Mouse (Mus musculus) adrenal gland, adult 2 months (tissue): ENCODE results near the gene Gpr146. TPM values are rescaled to one million over a fixed set of nuclear protein-coding genes. Genes with fewer than 3 reads are reported as not detected.
"Not testable (repeated sequence)": the region's sequence is repeated elsewhere in the genome, so short reads cannot be mapped to it uniquely, and the experiment has no call there.

Experiments used
- DNase-seq: peaks from one replicate; pipeline ENCODE4 v3.0.0; 2021
- long read RNA-seq: library from polyadenylated mRNA; stranded (forward); transcript quantifications from one replicate; pipeline ENCODE4 v2.0.0, GENCODE M21; 2021
- polyA plus RNA-seq: library from polyadenylated mRNA; depleted of rRNA; stranded (reverse); fragments of >200 nt; gene quantifications from 2 replicates; pipeline ENCODE4 v1.2.3, GENCODE M21; 2012; rRNA removed
- total RNA-seq, 2 experiments: library from RNA; stranded (reverse); gene quantifications; 2 replicates each; pipeline ENCODE4 v1.2.3; 2021

Gene Gpr146
- total RNA-seq (10 to 100 TPM in 1 of 2 experiments, 1 to 10 TPM in 1; 9.2 to 21.2 TPM), polyA plus RNA-seq (31.4 and 33.8 TPM in 2 replicates)
- long read RNA-seq, full-length matches to known transcripts = 11 of 15 reads
- long read RNA-seq, partial matches to known transcripts = 0 of 15 reads
- long read RNA-seq, other reads (novel, unspliced or antisense) = 4 of 15 reads

DNA sequence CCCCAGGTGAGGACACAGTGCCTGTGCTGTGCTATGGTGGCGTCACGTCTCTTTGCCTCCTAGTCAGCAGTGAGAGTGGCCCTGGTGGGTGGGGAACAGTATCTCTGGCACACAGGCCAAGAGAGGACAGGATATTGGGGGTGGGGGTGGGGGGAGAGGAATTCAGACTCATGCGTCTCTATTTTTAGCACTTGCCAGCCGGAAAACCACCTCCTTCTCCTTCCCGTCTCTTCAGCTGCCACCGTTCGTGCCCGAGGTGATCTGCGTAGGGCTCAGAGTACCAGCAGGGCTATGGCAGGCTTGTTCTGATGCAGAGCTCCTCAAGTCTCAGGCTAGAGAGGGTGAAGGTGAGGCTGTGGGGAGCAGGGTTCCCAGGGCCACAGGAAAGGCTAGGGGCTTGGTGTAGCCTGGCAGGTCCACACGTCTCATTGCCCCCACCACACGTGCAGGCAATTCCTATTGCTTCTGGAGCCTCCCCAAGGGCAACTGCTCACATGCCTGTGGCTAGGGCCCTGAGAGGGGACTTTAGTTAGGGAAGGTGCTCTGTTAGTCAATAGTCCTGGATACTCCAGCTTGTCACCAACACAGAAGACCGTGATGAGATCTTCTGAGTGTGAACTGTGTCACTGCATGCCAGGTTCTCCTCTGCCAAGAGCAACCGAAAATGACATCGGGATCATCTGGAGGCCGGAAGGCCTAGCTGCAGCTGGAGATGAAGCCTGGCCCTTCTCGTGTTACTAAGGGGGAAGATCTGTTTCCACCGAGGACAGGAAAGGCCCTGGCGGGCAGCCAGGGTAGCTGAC, at the start of gene Gpr146:
Gene Gpr146 (plus strand): TSS at position 230 of the 803 bp plus-strand sequence.
- DNase-seq = peak; percentile 85

DNA sequence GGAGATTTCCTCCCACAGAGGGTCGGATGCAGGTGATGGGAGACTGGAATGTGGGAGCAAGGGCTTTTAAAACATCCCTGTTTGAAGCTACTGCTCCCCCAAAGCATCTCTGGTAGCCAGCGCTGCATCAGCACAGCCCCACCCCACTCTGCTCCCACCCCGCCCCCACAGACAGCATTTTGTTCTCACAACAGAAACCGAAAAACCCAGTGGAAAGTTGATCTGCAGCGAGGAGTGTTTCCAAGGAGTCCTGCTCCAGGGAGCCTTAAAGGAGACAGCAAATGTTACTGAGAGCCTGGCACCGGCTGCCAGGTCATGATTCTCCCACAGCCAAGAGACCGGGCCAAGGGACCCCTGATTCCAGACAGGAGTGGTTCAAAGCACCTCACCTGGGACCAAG, 46.7 kb upstream of the Gpr146 start:
- DNase-seq = no peak

DNA sequence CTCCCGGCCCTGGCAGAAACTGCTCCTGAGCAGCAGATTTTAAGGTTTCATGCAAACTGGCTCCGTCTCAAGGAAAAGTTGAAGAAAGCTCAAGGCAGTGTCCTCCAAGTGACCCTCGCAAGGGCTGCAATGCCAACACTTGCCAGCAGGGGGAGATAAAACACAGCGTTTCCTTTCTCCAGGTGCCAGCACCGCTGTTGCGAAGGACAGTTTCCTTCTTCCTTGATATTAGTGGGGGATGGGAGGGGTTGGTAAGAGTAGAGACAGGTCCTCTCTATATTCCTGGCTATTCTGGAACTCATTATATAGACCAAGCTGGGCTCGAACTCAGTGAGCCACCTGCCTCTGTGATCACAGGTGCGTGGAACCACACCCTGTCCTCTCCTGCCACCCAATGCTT, 45.8 kb upstream of the Gpr146 start:
- DNase-seq = peak; percentile 75

DNA sequence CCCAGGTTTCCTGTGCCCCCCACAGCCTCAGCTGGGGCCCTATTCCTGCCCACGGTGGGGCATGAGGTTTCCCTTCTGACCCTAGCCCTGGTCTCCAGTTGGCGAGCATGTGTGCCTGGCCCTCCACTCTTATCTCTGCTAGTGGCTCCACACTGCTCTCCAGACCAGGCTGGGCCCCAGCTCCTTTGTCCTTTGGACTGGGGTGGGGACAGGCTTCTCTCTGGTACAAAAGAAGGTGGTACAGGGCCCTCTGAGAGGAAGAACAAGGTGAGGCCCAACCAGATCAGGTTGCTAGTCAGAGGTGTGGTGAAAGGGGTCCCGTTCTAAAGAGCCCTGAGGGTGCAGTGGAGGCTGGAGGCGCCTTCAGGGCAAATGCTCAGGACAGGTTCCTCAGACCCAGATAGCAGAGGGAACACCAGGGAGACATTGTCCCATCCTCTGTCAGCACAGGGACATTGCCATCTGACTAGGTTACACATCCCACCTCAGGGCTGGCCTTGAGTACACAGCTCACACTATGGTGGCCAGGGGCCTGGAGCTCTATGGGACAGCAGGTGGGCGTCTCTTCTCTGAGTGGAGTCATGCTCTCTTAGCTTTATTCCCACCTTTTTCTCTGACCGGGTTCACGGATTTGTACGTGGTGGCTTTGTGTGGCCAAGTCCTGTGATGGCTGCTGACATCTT, 44.8 kb upstream of the Gpr146 start:
- DNase-seq = no peak

DNA sequence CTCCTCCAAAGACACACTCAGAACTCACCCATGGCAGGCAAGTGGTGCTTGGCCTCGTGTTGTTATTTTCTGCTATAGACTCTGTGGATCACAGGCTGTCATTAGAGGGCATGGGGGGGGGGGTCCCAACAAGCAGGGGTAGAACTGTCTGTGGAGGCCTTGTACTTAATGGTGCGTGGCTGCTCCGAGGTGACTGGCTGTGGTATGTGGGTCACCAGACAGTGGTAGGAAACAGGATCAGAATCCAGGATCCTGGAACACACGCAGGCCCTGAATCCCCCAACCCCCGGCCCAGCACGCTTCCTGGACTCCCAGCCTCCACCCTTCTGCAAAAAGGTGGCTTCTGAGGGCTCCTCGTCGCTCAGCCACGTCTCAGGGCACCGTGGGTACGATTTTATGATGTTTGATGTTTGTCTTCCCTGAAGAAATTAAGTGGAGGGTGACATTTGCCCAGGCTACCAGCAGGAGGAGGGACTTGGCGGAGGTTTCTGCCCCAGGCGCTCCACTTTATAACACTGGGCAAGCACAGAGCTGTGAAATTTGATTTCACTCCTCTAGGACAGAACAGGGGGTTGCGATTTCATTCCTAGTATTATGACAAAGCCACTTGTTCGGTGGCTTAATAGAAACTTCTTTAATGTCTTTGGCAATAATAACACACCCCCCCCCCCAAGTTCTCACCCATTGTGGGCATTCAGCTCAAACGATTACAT, 44.0 kb upstream of the Gpr146 start:
- no peak for DNase-seq

DNA sequence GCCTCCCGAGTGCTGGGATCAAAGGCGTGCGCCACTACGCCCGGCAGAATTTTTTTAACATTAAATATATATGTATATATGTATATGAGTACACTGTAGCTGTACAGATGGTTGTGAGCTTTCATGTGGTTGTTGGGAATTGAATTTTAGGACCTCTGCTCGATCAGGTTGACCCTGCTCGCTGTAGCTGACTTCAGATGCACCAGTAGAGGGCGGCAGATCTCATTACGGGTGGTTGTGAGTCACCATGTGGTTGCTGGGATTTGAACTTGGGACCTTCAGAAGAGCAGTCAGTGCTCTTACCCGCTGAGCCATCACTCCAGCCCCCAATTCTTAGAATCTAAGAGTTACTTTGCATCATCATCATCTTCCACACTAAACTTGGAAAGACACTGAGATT, 43.1 kb upstream of the Gpr146 start:
- DNase-seq = not testable (repeated sequence)

DNA sequence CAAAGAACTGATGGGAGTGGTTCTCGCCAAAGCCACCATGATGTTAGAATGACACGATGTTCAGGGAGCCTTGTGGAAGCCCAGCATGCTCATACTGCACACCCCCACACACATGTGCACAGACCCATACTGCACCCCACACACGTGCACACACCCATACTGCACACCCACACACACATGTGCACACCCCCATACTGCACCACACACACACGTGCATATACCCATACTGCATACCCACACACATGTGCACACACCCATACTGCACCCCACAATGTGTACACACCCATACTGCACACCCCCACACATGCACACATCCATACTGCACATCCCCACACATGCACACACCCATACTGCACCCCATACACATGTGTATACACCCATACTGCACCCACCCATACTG, 41.9 kb upstream of the Gpr146 start:
- no peak for DNase-seq

DNA sequence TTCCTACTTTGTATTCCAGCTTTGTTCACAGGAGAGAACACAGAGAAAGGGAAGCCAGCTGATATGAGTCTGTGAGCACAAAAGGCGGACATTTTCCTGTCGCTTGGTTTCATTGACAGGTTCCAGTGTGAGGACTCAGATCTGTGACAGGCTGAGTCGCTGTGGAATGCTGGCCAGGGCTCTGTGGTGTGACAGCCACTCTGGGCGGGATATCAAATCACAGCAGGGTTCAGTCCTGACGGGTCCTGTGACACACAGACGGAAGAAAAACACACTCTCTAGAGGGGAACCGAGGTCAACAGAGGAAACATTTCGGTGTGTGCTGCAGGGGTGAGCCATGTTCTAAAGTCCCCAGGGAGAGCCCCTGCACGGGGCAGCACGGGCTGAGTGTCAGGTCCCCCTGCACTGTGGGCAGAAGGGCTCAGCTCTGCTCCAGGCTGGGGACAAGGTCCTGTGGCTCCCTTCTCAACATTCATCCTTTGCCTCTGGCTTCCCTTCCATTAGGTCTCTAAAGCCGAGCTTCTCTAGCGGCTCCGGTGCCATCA, 39.6 kb upstream of the Gpr146 start:
- no peak for DNase-seq

DNA sequence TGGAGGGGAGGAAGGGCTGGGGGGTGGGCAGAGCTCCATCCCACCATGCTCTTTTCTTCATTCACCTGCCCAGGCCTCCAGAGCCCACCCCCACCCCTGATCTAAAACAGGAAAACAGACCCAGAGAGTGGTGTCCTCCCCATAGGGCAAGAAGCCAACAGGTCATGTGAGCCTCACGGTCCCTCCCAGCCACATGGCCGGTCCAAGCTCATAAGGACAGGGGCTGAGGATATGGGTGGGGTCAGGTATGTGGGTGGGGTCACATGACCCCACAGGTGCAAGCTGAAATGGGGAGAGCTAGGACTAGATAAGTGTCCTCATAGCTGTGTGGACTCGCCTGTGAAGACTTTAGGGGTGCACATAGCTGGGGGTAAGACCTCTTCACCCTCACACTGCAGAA, 39.1 kb upstream of the Gpr146 start:
- DNase-seq = no peak

DNA sequence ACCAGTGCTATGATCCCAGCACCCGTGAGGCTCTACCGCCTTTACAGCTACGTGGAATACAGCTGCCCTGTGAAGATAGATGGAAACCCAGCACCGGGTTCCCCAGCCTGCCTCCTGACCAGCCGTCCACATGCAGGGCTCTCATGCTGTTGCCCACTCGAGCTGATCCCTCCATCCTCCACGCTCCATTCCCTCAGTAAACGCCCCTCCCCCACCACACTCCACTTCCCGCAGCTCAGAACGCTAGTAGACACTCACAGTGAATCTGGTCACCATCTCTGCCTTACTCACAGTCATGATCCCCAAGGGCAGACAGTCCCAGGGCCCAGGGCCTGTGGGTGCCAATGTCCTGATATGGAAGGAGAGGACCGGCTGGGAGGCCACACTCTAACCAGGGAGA, 38.6 kb upstream of the Gpr146 start:
- DNase-seq = no peak

DNA sequence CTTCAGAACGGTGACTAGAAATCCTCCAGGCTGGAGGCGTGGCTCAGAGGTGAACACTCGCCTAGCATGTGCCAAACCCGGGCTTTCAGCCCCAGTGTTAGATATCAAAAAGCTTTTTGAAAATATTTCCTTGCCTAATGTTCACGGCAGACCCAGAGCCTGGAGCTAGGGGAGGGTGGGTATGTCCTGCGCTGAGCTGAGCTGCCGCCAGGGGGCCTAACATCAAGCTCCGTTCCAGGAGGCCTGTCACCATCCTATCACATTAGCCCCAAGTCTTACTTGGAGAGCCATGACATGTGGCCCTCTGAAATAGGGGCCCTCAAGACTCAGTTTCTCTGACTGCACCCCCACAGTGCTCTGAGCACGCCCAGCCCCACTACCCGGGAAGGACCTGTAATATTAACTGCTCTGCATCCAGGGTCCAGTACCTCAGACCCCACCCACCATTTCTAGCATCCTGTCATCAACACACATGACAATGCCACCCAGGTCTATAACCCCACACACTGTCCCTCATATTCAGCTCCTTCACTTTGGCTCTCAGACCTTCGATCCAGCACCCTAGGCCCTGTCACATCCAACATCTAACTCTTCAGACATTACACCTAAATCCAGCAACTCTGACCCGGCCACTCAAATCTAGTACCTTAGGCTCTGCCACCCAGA, 33.3 kb upstream of the Gpr146 start:
- DNase-seq = peak; percentile 85

DNA sequence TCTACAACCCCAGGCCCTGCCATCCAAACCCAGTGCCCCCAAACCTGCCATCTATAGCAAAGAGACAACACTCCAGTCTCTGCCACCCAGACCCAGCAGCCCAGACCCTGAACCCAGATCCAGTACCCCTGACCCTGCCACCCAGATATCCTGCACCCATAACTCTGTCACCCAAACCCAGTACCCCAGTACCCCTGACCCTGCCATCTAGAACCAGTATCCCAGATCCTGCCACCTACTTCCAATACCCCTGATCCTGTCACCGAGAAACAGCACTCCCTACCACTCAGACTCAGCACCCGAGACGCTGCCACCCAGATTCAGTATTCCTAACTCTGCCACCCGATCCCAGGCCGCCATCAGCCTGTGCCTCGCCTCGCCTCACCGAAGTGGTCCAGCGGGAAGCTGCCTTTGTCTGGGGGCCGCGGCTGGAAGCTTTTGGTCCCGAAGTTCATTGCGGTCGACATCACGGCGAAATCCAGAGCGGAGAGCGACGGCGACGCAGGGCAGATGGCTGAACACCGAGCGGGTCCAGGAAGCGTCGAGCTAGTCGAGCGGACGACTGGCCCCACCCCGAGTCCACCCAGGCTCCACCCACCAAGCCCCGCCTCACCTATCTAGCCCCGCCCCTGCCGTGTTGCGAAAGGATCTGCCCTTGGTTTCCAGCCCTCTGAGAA, 32.7 kb upstream of the Gpr146 start:
- peak; percentile 99 for DNase-seq

DNA sequence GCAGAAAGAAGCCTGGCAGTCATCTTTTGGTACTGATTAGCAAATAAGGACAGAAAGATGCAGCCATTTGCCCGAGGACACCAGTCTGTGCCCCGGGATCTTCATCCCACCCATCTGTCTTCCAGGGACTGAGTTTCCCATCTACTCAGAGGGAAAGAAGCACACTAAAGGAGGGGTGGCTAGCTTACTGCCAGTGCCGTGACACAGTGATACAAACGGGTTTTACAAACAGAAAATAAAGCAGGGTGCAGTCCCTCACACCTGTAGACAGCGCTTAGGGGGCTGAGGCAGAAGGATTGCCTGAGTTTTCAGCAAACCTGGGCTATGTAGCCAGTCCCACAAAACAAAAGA, 32.2 kb upstream of the Gpr146 start:
- no peak for DNase-seq

DNA sequence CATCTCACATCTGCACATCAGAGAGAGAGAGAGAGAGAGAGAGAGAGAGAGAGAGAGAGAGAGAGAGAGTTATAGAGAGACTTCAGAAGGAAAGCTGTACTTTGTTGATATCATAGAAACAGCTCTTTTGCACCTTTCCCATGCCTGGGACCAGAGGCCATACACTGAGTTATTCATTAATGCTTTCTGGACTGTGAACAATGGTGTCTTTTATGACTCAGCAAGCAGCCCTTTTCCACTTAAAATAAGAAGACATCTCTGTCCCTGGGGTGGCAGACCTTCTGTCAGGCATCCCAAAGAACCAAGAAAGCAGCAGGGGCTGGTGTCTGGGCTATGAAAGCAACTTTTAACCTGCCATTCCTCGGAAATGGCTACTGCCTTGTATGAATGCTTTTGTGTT, 30.3 kb upstream of the Gpr146 start:
- no peak for DNase-seq

DNA sequence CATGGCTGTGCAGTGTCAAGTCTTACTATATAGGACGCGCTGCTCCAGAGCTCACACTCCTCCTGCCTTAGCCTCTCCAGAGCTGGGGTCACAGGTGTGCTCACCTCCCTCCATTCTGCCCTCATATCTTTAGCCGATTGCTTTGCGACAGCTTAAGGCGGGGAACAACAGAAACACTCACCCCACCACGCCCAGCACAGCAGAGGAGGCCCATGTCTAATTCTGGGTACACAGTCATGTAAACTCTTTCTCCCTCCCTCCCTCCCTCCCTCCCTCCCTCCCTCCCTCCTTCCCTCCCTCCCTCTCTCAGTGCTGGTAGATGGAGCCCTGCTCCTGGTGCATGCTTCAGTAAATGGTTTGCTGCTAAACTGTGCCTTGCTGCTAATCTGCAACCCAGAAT, 27.8 kb upstream of the Gpr146 start:
- no peak for DNase-seq

DNA sequence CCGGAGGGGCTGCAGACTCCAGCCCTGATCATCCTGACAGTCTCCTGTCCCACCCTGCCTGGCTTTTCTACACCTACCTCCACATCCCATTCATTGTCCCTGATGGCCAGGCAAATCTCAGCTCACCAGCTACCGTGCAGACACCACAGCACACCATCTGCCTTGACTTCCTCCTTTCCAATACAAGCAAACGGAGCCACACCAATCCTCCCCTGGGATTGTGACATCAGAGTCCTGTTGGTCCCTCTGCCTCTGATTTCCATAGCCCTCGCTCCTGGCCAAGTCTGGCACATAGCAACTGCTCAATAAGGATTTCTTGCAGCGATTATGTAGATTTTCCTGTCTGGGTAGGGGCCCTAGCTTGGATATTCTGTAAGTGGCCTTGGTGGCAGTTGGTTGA, 26.4 kb upstream of the Gpr146 start, which contains the start of gene Cox19:
Gene Cox19 (minus strand): TSS at position 285 of the 400 bp plus-strand sequence.
- no peak for DNase-seq

DNA sequence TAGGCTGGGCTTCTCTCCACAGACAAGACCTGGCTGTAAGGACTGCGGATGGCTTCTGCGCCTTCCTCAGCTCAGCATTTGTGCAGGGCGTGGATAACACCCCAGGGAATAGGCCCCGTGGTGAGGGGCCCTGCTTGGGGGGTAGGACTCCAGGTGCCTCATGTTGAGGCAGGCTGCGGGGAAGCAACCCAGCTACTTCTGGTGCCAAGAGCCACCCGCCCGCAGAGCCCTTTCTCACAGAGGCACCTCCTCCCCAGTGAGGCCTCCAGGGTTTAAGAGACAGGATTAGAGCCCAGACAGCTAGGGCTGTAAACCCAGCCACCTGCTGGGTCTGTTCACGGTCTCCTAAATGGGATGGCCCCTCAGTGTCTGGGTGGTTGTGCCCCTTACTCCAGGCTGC, 25.9 kb upstream of the Gpr146 start:
- DNase-seq = no peak

DNA sequence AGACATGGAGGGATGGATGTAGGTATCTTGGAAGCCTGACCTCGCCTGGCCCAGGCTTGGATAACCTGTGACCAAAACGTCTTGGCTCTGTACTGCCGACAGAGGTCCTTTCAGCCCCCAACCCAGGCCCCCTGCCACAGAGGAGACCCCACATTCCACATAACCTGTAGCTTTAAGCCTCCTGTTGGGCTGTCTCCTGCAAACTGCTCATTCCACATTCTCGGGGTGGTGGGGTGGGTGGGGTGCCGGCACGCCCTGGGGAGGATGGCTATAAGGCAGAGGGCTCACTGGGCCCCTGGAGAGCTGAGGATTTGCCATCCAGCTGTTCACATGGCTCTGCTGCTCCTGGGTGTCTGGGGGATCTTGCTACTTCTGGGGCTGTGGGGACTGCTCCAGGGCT, 25.2 kb upstream of the Gpr146 start, which contains the start of gene Cyp2w1:
Gene Cyp2w1 (plus strand): TSS at position 301 of the 400 bp plus-strand sequence.
- no peak for DNase-seq

DNA sequence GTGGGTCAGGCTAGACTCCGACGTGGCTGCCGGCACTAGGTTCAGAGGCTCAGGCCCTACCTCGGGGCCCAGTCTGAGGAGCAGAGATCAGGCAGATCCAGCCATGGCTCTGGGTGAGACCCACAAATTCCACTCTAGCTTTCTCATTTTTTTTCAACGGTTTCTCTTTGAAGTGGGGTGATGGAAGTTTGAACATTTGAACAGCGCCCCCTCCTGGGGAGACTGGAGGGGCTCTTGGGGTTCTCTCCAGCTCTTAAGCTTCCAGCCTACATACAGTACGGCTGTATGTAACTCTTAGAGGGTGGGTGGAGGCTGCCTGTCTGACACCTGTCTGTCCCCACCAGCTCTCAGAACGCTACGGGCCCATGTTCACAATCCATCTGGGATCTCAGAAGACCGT, 24.0 kb upstream of the Gpr146 start:
- no peak for DNase-seq

DNA sequence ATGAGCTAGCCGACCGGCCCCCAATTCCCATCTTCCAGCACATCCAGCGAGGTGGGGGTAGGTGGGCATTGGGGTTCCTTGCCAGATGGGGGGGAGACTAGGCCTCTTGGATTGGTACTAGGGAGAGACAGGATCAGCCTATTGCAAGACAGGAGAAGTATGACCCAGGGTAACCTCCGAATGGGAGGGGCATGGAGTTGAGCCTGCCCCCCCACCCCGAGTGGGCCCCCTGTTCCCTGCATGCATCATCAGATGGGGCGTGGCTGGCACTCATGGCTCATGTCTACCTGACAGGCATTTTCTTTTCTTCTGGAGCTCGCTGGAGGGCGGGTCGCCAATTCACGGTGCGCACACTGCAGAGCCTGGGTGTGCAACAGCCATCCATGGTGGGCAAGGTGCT, 23.6 kb upstream of the Gpr146 start:
- no peak for DNase-seq

DNA sequence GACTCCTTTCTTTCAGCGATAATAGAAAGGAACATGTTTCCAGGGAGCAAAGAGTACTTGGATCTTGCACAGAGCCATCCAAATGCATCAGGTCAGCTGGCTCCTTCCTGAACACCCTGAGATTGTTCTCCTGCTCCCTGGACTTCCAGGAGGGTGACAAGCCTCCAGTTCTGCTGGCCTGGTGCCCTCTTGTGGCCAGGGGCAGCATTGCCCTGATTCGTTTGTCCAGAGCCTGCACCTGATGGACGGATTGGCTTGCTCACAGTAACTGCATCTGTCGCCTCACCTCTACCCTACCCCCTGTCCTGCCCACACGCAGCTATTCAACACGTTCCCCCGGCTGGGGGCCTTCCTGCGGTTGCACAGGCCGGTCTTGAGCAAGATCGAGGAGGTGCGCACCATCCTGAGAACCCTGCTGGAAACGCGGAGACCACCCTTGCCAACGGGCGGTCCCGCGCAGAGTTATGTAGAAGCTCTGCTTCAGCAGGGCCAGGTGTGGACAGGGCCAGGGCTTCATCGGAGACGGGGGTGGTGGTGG, 22.2 kb upstream of the Gpr146 start:
- peak; percentile 86 for DNase-seq
